Mouse (Mus musculus) layer of hippocampus, adult 9-10 months (tissue): Measurements from ENCODE around the gene Tubg1.
"Not testable (repeated sequence)": the region's sequence is repeated elsewhere in the genome, so short reads cannot be mapped to it uniquely, and the experiment has no call there.

ENCODE experiments used
- DNase-seq: peaks from one replicate; pipeline ENCODE4 v3.0.0; 2022; ENCODE audit warnings: low spot score

Tubg1 gene

DNA sequence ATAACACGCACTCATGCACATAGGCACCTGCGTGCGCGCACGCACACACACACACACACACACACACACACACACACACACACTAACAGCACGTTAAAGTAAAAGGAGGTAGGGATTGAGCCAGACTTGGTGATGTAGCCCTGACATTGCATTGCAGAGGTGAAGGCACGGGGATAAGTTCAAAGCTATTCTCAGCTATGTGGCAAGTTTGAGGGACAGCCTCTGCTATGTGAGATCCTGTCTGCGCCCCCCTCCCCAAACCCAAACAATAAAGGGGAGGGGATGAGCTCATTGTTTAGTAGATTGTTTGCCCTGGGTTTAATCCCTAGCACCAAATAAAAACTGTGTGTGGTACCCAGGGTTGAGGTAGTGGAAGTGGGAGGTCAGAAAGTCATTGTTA lies 21.4 kb downstream of the Tubg1 start:
- DNase-seq: no peak

DNA sequence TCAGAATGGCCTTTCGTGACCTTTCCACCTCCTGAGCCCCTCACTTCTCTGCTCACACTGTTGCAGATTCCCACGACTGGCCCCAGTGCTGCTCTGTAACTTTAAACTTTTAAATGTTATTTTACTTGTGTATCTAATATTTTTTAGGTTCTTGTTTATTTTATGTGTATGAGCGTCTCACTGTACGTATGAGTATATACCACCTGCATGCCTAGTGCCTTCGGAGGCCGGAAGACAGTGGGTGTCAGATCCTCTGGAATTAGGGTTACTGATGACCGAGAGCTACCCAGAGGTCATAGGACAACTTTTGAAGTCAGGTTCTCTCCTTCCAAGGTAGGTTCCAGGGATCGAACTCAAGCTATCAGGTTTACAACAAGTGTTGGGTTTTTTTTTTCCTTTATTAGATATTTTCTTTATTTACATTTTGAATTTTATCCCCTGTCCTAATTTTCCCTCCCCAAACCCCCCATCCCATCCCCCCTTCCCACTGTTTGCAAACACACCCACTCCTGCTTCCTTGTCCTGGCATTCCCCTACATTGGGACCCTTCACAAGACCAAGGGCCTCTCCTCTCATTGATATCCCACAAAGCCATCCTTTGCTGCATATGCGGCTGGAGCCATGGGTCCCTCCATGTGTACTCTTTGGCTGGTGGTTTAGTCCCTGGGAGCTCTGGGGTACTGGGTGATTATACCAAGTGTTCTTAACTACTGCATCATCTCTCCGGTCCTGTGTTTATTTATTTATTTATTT lies 22.7 kb downstream of the Tubg1 start:
- DNase-seq: no peak

DNA sequence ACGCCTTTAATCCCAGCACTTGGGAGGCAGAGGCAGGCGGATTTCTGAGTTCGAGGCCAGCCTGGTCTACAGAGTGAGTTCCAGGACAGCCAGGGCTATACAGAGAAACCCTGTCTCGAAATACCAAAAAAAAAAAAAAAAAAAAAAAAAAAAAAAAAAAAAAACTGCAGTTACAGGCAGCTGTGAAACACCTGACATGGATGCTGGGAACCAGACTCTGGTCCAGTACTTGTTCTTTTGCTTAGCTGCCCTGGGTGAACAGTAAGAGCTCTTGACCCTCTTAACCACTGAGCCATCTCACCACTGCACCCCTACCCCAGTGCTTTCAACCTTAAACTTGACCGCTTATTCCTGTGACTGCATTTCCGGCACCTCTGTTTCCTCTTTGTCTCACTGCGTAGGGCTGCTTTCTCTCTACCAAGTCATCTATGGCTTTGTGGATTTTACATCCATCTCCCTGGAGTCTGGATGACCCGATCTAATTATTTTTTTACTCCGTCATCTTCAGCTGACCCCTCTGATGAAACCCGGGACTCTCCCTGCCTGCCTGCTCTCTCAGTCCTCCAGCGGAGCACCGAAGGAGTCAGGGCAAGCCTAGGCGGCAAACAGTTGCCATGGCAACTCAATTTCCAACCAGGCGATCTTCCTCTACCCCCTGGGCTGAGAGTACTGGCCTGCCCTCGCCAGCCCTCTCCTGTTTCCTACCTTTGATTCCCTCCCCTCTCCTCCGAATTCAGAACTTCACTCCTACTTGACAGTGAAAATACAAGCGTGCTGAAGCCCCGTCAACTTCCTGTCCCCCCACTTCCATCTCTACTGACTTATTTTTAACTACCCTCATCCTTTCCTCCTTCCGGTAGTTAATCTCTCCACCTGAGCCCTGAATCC lies 23.8 kb downstream of the Tubg1 start:
- DNase-seq: no peak

DNA sequence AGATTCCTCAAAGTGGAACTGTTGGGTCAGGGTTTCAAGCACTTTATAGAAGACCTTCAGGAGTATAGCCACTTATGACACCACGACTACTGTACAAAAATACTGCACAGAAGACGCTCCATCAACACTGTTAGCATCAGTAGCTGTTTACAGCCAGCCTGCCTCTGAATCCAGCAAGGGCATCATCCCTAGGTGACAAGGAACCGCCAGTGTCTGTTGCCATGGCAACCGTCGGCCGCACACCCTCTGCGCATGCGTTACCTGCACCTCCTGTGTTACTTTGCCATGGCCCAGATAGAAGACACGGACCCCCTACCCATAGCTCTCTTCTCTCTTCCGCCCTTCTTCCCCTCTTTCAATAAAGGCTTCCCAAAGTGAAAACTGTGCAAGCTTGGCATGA lies 26.6 kb downstream of the Tubg1 start:
- DNase-seq: no peak

DNA sequence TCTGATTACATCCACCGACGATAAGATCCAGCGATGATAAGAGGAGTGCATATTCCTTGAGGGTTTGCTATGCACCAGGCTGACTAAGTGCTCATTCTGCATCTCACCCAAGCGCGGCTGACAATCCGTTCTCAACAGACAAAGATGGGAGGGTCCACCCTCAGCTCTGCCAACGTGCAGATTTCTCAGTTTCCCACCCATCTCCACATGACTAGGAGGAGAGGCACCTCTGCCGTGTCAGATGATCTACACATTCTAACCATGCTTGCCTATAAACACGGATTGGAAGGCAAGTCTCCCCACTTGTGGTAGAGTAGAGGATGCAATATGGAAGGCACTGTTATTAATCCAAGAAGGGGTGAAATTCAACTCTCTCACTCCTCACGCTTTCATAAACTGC lies 29.0 kb downstream of the Tubg1 start:
- DNase-seq: no peak

DNA sequence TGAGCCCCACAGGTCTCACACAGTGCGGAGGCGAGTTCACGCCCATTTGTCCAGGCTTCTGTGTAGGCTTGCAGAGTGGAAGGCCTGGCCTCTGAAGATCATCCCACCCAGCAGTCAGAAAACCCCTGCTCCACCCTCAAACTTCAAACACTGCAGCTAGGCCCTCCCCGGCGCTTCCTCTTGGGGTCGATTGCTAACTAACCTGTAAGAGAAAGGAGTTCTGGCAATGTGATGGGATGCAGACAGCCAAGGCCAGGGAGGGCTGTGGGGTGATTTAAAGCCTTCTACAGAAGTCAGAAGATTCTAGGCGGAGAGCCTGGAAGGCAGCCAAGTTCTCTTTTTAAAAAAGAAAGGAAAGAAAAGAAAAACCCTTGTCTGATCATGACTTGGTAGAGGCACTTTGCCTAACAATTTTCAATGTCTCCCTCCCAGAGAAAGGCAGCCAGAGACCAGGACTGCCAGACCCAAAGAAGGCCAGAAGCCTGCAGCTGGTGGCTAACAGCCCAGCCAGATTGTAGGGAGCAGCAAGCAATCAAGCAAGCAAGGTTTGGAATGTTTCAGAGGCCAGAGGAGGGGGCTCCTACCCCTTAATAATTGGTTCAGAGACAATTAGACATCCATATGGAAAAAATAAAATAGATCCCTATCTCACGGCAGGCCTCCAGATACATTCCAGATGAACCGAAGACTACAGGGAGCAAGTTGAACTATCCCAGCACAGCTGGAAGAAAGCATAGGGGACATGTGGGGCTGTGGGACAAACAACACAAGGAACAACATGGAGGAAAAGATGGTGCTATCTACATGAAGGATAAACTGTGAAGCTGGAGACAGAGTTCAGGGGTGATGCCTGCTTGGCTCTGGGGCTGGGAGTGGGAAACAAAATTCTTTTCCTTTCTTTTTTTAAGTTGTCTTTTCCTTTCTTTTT lies 29.7 kb downstream of the Tubg1 start:
- no peak for DNase-seq

DNA sequence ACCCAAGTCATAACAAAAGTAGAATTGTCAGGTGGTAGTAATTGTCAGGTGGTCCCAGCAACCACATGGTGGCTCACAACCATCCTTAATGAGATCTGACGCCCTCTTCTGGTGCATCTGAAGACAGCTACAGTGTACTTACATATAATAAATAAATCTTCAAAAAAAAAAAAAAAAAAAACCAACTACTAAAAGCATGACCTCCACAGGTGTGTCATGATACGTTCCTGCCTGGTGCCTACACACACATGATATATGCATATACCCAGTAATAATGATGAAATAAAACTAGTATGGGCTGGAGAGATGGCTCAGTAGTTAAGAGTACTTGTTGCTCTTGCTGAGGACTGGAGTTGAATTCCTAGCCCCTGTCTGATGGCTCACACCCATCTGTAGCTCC lies 31.3 kb downstream of the Tubg1 start:
- no peak for DNase-seq

DNA sequence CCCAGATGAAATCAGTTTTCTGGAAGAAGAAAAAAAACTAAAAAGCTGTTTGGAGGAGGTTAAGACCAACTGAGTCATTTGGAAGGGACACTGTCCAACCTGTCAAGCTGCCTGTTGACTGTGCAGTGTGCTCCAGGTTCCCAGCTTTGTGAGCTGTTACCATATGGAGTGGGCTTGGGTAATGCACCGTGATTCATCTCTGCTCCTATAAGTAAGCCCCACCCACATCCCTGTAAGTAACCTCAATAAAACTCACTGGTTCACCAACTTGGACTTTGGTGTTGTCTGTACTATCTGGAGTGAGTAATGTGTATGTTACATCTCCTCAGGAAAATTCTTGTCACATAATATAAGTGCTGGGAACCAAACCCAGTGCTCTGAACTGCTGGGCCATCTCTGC lies 33.1 kb downstream of the Tubg1 start:
- no peak for DNase-seq

- no peak for DNase-seq
Observed at GRCm38 (mm10) chr11:101154648-101155047, 34.9 kb downstream of the Tubg1 start.

GRCm38 (mm10) chr11:101155151-101155550 lies 35.4 kb downstream of the Tubg1 start:
- DNase-seq: no peak

DNA sequence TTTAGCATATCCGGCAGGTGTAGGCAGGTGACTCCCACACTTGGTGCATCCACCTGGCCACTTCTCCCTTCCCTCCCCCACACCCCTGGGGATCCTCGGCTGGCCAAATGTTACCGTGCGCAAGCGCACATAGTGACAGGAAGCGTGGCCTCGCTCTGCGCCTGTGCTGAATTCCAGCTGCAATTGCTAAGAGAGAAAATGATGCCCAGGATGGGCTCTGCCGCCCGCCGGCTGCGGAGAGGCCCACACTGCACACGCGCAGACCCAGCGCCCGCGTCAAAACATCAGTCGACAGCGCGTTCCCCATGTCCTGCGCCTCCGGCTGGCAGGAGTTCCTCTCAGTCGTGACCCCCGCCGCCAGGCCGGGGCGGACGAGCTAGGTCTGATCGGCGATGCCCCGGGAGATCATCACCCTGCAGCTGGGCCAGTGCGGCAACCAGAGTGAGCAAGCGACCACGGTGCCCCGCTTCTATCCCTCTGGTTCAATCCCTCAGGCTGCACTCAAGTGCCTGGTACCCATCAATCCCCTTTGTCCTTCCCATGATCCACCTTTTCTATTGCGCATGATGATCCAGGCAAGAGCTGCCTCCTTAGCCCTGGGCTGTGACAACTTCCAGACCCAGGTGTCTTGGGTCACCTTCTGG lies 36.1 kb downstream of the Tubg1 start, which contains the start of gene Tubg2:
Gene Tubg2 (plus strand): TSS at position 180 of the 644 bp plus-strand sequence.
- no peak for DNase-seq

DNA sequence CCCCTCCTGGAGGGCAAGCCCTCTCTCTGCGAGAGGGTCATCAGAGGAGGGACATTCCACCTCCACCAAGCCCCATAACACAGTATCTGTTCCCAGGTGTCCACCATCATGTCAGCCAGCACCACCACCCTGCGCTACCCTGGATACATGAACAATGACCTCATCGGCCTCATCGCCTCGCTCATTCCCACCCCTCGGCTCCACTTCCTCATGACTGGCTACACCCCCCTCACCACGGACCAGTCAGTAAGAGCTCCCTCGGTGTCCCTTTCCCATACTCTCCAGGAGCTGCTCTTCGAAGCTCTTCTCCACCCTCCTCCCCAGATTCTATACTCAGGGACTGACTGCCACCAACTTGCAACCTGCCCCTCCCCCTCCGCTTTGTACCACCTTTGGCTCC lies 40.4 kb downstream of the Tubg1 start:
- not testable (repeated sequence) for DNase-seq

DNA sequence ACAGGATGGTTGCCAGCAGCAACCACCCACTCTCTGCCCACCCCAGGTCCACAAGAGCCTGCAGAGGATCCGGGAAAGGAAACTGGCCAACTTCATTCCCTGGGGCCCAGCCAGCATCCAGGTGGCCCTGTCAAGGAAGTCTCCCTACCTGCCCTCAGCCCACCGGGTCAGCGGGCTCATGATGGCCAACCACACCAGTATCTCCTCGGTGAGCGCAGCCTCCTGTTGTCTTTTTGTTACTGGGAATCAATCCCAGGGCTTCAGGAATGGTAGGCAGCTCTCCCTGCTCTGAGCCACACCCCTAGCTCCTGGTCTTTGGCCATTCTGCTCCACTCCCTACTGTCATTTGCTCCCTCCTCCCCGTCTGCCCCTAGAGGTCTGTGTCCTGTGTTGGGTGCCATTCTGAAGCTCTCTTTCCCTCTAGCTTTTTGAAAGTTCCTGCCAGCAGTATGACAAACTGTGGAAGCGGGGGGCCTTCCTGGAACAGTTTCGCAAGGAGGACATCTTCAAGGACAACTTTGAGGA lies 41.3 kb downstream of the Tubg1 start:
- not testable (repeated sequence) for DNase-seq

- DNase-seq: no peak
Observed at GRCm38 (mm10) chr11:101161551-101161950, 41.8 kb downstream of the Tubg1 start.

GRCm38 (mm10) chr11:101162301-101162700 lies 42.6 kb downstream of the Tubg1 start:
- no peak for DNase-seq

DNA sequence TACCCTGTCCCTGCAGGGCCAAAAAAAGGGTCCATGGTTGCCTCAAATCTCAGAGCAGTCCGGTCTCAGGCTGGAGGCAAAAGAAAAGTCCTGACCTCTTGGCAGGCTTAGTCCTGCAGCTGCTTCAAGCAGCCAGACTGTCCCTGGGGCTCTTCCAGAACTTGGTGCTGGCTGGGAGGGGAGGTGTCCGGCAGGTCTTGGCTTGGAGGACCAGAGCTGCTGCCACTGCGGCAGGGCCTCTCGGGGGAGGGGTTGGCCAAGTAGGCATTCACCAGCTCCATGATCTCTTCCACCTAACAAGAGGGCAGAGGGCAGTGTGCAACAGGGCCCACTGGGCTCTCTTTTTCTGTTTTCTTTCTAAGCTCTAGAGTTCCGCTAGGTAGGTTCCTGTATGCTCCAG lies 43.0 kb downstream of the Tubg1 start:
- no peak for DNase-seq

DNA sequence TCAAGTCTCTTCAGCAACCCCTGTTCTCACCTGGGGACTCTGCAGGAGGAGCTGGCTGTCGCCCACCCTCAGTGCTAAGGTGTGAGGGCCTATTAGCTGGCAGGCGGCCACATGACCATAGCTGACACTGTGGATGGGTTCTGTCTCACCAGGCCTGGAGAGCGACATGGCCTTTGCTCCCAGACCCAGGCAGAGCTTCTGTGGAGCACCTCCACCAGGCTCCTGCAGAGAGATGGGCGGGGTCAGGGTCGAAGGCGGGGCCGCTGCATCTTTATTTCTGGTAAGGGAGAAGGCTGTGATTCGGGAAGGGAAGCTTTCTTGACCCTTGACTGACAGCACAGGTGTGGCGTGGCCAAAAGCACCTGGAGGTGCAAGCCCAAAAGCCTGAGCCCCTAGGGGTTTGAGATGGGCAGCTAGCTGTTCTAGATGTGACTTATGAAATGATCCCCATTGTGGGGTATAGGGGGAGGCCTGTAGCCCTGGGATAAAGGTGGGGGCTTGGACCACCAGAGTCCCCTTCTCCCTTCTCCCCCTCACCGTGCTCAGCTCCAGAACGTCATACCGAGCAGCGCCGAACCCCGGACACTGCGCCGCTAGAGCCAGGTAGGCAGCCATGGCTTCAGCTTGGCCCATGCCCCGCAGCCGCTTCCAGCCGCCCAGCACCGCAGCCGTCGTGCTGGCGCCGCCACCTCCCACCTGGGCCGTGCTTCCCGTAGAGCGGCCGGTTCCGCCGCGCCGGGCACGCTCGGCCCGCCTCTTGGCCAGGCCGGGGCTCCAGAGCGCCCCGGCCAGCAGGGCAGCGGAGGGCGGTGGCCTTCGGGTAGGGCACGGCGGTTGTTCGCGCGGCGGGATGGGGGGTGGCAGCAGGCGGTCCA lies 44.0 kb downstream of the Tubg1 start:
- DNase-seq: no peak

GRCm38 (mm10) chr11:101164351-101164665 lies 44.6 kb downstream of the Tubg1 start:
- DNase-seq: no peak

DNA sequence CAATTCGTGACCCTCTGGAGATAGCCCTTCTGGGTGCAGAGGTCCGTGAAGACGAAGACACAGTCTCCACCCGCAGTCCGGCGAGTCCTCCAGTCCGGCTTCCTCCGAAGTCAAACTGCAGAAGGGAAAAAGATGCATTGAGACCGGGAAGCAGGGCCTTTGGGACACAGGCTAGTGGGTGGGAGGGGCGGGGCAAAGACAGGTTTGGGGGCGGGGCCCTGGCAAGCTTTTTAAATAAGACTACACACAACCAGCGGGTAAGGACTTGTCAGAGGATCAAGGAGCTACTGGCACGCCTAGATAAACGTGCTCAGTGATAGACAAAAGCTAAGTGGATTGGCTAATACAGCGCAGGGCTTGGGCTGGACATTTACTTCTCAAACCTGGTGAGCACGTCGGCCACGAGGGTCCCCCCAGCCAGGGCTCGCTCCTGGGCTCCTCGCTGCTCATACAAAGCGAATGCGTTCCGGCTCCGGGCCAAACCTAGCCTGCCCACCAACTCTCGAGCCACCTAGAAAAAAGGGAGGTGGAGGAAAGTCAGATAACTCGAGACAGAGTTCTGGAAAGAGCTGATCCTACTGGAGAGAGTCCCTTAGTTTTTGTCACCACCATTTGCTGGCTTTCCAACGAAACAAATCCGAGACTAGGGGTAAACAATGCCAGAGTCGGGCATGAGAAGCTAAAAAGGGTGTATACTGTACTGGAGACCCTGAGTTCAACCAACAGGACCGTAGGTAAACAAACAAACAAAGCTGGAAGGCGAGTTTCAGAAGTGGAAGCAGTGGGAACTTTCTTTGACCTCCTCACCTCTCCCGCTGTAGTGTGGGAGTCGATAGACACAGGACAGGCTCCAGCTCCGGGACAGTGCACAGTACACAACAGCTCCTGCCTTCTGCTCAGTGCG lies 45.2 kb downstream of the Tubg1 start:
- no peak for DNase-seq

DNA sequence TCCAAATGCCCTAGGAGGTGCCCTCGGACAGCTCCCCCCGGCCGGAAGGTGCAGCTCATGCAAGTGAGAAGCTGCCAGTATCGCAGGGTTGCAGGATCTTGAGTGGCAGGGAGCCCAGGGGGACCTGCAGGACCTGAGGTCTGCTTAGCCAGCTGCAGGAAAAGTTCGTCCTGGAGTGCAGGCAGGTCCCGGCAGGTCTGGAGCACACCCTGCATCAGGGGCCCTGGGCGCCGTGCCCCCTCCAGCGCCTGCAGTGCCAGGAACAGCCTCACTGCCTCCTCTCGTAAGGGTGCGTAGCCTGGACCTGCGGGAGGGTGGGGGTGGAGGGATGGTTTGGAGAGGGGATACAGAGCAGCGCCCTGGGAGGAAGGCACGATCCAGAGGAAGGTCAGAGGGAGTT lies 46.6 kb downstream of the Tubg1 start:
- DNase-seq: no peak
